In genomic region chr12:51972269-51973065, GRCm38 (mm10) we compare ENCODE assay signal across 11 mouse cellular contexts. TPM values are rescaled to one million over a fixed set of nuclear protein-coding genes. Genes with fewer than 3 reads are reported as not detected.
A peak's percentile ranks its signal among the peaks of the same experiment; 100 is the strongest.
DNase-seq lines count a peak whose midpoint lies in the region; ATAC-seq and TF ChIP-seq lines count a peak whose summit lies in the region.
"Had no signal": no experiment of that assay in that cellular context is flagged by ENCODE, and none has a peak within 500 bp of the region (broad histone marks: within the 10 kb centered on the region; RNA-seq: fewer than 3 reads in every experiment).

No protein-coding gene starts in this region.

- H3K4me2 ChIP-seq in kidney, postnatal 0 days (ENCODE audit: low read length): no peak overlapping the region

- H3K4me3 ChIP-seq in kidney, postnatal 0 days (replicated peaks; ENCODE audit: low read depth, low read length): no peak overlapping the region
- H3K4me3 ChIP-seq in thymus, adult 2 months (ENCODE audit: control insufficient read depth, insufficient read depth, low read length): no peak overlapping the region
- H3K4me3 ChIP-seq: neural tube, embryonic 12.5 days had no signal

- H3K9me3 ChIP-seq in kidney, postnatal 0 days (replicated peaks; ENCODE audit: low read length): no peaks in the 10 kb centered on the region
- H3K9me3 ChIP-seq: neural tube, embryonic 12.5 days had no signal

- no peaks in the 10 kb centered on the region for H3K27me3 ChIP-seq in kidney, postnatal 0 days (ENCODE audit: insufficient read depth, low read length)
- H3K27me3 ChIP-seq in thymus, adult 2 months (ENCODE audit: control insufficient read depth, insufficient read depth, low read length): no peaks in the 10 kb centered on the region
- no peaks in the 10 kb centered on the region for H3K27me3 ChIP-seq in Patski
- H3K27me3 ChIP-seq in splenic B cell, adult 2 months (ENCODE audit: control insufficient read depth, insufficient read depth, low read length, poor library complexity, severe bottlenecking): no peaks in the 10 kb centered on the region
- H3K27me3 ChIP-seq: neural tube, embryonic 12.5 days had no signal

- in situ Hi-C loops in Patski (cut with MboI; ENCODE audit: low pct_unique_long_range_greater_than_20kb): no loop called here

- ATAC-seq in kidney, postnatal 0 days (replicated peaks; ENCODE audit: low FRiP score, low read depth): no peak
- no peak for ATAC-seq in Patski

- no peak overlapping the region for H3K27ac ChIP-seq in kidney, postnatal 0 days
- H3K27ac ChIP-seq in thymus, adult 2 months (ENCODE audit: control insufficient read depth, insufficient read depth, low read length): no peak overlapping the region
- H3K27ac ChIP-seq: neural tube, embryonic 12.5 days had no signal

- WGBS in kidney, postnatal 0 days: 90% methylated on average over 5 of the region's 5 CpGs
- 97% methylated on average over 5 of the region's 5 CpGs for WGBS in thymus, adult 2 months

- H3K36me3 ChIP-seq in kidney, postnatal 0 days (ENCODE audit: insufficient read depth, low read length): no peaks in the 10 kb centered on the region
- no peaks in the 10 kb centered on the region for H3K36me3 ChIP-seq in thymus, adult 2 months (ENCODE audit: control insufficient read depth, insufficient read depth, low read length)
- no peaks in the 10 kb centered on the region for H3K36me3 ChIP-seq in splenic B cell, adult 2 months (ENCODE audit: control insufficient read depth, insufficient read depth, low read length, poor library complexity, severe bottlenecking)
- H3K36me3 ChIP-seq: neural tube, embryonic 12.5 days had no signal

- H3K4me1 ChIP-seq in kidney, postnatal 0 days (replicated peaks; ENCODE audit: insufficient read depth, low read length): no peaks in the 10 kb centered on the region; the same call in 1 of the 2 replicates
- peaks cover 6% of the 10 kb centered on the region; the same call in 1 of the 2 replicates for H3K4me1 ChIP-seq in thymus, adult 2 months (replicated peaks; ENCODE audit: control insufficient read depth, insufficient read depth, low read length)
- H3K4me1 ChIP-seq: neural tube, embryonic 12.5 days had no signal

- CTCF ChIA-PET in Patski (lab: Charles Lee): interaction anchor here (1.1 to 2.1 kb wide), 3 partner anchors 26 to 30 kb away, joined by 3 to 6 read pairs (median 5); no protein-coding TSS in a partner anchor

- DNase-seq in kidney, postnatal 0 days (ENCODE audit: low spot score): no peak
- DNase-seq in kidney, adult 18-20 months: no peak
- peak; percentile 11 for DNase-seq in thymus, adult 2 months
- no peak for DNase-seq in thymus, postnatal 10 days (ENCODE audit: low spot score in 2 of 2)
- no peak for DNase-seq in Patski (ENCODE audit: low read depth, low spot score)
- DNase-seq in splenic B cell, adult 2 months (ENCODE audit: low read depth, low spot score): peak; percentile 42
- no peak for DNase-seq in urinary bladder, postnatal 14 days (ENCODE audit: low spot score)
- no peak for DNase-seq in right cerebral cortex, postnatal 36 days (ENCODE audit: low spot score in 2 of 2)
- DNase-seq: right cerebral cortex, postnatal 14 days had no signal

- no peak overlapping the region for H3K9ac ChIP-seq in kidney, postnatal 0 days (ENCODE audit: low read depth, low read length)
- H3K9ac ChIP-seq: neural tube, embryonic 12.5 days had no signal

- peak; percentile 48 for TF ChIP-seq CTCF in kidney, postnatal 0 days (IDR thresholded peaks at IDR 0.05; ENCODE audit: low read depth)
- no peak for TF ChIP-seq CTCF in thymus, adult 2 months (IDR thresholded peaks at IDR 0.05; ENCODE audit: borderline replicate concordance, control insufficient read depth, extremely low read depth, insufficient read depth, low read length, poor library complexity)
- peak; percentile 44 for TF ChIP-seq CTCF in Patski (IDR thresholded peaks at IDR 0.05)

- TF ChIP-seq POLR2A in thymus, adult 2 months (IDR thresholded peaks at IDR 0.05; ENCODE audit: control insufficient read depth, extremely low read depth, insufficient read depth, low read length, poor library complexity): no peak

- POLR2A ChIA-PET in Patski (lab: Charles Lee): interaction anchor here (1.3 kb wide), 1 partner anchor 33 kb away, joined by 3 read pairs; no protein-coding TSS in a partner anchor

RNA-seq across cellular contexts. Expression of gene Heatr5a, which starts 1.3 kb away (rescaled TPM):
- 3.7 and 4.3 TPM in 2 replicates for polyA plus RNA-seq in kidney, postnatal 0 days (2015; fragmentation: Nextera tagmentation; extraction: Ambion mirVana)
- 38.6 and 39.9 TPM in 2 replicates for polyA plus RNA-seq in thymus, adult 2 months (2012; rRNA removed)
- 16.9 TPM for polyA plus RNA-seq in Patski (2021)

RNA-seq across cellular contexts. Expression of gene Dtd2, which starts 33.8 kb away (rescaled TPM):
- 31.2 and 34.5 TPM in 2 replicates for polyA plus RNA-seq in kidney, postnatal 0 days (2015; fragmentation: Nextera tagmentation; extraction: Ambion mirVana)
- 3.6 and 5.6 TPM in 2 replicates for polyA plus RNA-seq in thymus, adult 2 months (2012; rRNA removed)
- polyA plus RNA-seq in Patski (2021): 15.5 TPM

RNA-seq across cellular contexts. Expression of gene Gpr33, which starts 55.4 kb away (rescaled TPM):
- not detected in 2 replicates for polyA plus RNA-seq in kidney, postnatal 0 days (2015; fragmentation: Nextera tagmentation; extraction: Ambion mirVana)
- polyA plus RNA-seq in thymus, adult 2 months (2012; rRNA removed): 0.66 and 1.2 TPM in 2 replicates
- polyA plus RNA-seq in Patski (2021): not detected
- polyA plus RNA-seq: limb, embryonic 11.5 days; neural tube, embryonic 12.5 days had no signal

Comparison
In these comparisons a context has a peak if more than half of its experiments do, and no peak if none do; other contexts are left out.
1. DNase-seq: peak in thymus, adult 2 months (single experiment) and splenic B cell, adult 2 months (single experiment); none in kidney, postnatal 0 days (single experiment), kidney, adult 18-20 months (single experiment), thymus, postnatal 10 days (0 of 2), Patski (single experiment), urinary bladder, postnatal 14 days (single experiment) and right cerebral cortex, postnatal 36 days (0 of 2).